Mouse (Mus musculus): ENCODE measurements around the gene Pllp. TPM values are rescaled to one million over a fixed set of nuclear protein-coding genes. Genes with fewer than 3 reads are reported as not detected.

Pllp gene
- polyA plus RNA-seq, 1 experiment from 2014 or later, result not detected

DNA sequence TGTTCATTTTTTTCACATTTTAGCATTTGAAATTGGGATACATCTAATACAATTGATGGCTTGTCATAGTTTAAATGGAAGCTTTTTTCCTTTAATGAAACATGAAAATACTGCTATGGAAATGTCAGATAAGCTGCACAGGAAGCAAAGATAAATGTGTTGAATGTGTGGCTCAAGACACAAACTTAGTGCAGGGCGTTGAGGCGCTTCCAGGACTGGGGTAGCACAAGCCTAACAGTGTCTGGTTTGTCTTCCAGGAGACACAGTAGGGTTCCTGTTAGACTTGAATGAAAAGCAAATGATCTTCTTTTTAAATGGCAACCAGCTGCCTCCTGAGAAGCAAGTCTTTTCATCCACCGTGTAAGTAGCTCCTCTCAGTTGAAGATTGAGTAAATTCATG is 46.6 kb downstream of the Pllp start:
- 64% methylated on average over 3 of the region's 3 CpGs for WGBS
- ATAC-seq (ENCODE audit: insufficient number of reproducible peaks, low FRiP score), result no peak
- H3K4me1 ChIP-seq (replicated peaks), result no peaks in the 10 kb centered on the region

DNA sequence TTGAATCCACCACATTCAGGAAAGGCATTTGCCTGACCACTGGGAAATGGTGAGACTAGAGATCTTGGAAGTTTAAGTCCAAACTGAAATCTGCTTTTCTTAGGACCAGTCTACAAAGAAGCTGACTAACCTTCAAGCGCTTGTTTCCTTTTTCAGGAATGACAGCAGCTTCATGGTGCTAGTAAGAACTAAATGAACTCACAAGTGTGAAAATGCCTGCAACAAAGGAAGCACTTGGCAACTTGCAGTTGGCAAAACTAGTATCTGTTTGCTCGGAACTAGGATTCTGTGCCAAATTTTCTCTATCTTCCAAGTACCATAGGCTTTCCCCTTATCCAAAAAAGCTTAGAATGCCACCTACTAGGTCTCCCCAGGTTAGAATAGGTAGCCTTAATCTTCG is 49.9 kb downstream of the Pllp start:
- no peak overlapping the region for H3K4me3 ChIP-seq
- WGBS, result 86% methylated on average over 3 of the region's 3 CpGs
- no peak overlapping the region for H3K9ac ChIP-seq
- H3K9me3 ChIP-seq (replicated peaks), result no peaks in the 10 kb centered on the region
- no peaks in the 10 kb centered on the region for H3K27me3 ChIP-seq (replicated peaks)
- no peak overlapping the region for H3K4me2 ChIP-seq
- H3K36me3 ChIP-seq, result peaks cover 57% of the 10 kb centered on the region
- H3K27ac ChIP-seq (ENCODE audit: poor library complexity, severe bottlenecking), result no peak overlapping the region
- no peak for ATAC-seq (ENCODE audit: insufficient number of reproducible peaks, low FRiP score)
- no peaks in the 10 kb centered on the region for H3K4me1 ChIP-seq (replicated peaks)

More for the DNA sequence above, 46.6 kb downstream of the Pllp start:
- Histone ChIP-seq H3K4me3 (no peak overlapping the region), H3K27me3 (replicated peaks) (no peaks in the 10 kb centered on the region), H3K4me2 (no peak overlapping the region), H3K27ac (ENCODE audit: poor library complexity, severe bottlenecking) (no peak overlapping the region), H3K9ac (no peak overlapping the region), H3K36me3 (peaks cover 68% of the 10 kb centered on the region), H3K9me3 (replicated peaks) (no peaks in the 10 kb centered on the region)

DNA sequence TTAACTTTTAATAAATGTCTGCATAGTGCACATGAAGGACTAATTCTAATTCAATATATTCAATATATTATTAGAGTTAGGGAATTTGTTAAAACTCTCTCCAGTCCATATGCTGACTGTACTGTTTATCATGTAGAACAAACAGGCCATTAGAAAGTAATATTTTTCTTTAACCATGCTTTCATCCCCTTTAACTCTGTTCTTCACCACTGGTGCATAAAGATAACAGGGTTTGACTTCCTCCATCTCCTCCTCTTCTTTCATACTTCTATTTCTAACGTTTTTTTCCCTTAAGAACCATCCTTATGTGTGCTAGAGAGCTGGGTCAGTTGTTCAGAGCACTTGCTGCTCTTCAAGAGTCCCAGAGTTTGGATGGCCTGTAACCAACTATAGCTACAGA is 50.9 kb downstream of the Pllp start:
- Histone ChIP-seq H3K9me3 (replicated peaks) (no peaks in the 10 kb centered on the region), H3K36me3 (peaks cover 60% of the 10 kb centered on the region), H3K9ac (no peak overlapping the region), H3K4me3 (no peak overlapping the region), H3K4me2 (no peak overlapping the region), H3K27ac (ENCODE audit: poor library complexity, severe bottlenecking) (no peak overlapping the region), H3K4me1 (replicated peaks) (no peaks in the 10 kb centered on the region), H3K27me3 (replicated peaks) (no peaks in the 10 kb centered on the region)
- 39% methylated on average over 1 of the region's 1 CpGs for WGBS
- no peak for ATAC-seq (ENCODE audit: insufficient number of reproducible peaks, low FRiP score)

DNA sequence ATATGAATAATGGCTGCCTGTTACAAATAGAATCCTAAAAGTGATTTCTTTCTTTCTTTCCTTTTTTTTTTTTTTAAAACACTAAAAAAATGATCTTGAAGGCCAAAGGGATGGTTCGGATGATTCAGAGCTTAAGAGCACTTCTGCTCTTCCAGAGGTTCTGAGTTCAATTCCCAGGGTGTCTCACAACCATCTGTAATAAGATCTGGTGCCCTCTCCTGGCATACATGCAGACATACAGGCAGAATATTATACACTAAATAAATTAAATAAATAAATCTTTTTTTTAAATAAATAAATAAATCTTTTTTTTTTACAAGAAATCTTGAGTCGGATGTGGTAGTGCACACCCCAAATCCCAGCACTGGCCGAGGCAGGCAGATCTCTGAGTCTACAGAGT is 54.1 kb downstream of the Pllp start:
- Histone ChIP-seq H3K9ac (no peak overlapping the region), H3K36me3 (peaks cover 70% of the 10 kb centered on the region), H3K4me3 (no peak overlapping the region), H3K27me3 (replicated peaks) (no peaks in the 10 kb centered on the region), H3K4me1 (replicated peaks) (no peaks in the 10 kb centered on the region), H3K9me3 (replicated peaks) (no peaks in the 10 kb centered on the region), H3K4me2 (no peak overlapping the region), H3K27ac (ENCODE audit: poor library complexity, severe bottlenecking) (no peak overlapping the region)
- no peak for ATAC-seq (ENCODE audit: insufficient number of reproducible peaks, low FRiP score)
- WGBS, result 90% methylated on average over 3 of the region's 3 CpGs

DNA sequence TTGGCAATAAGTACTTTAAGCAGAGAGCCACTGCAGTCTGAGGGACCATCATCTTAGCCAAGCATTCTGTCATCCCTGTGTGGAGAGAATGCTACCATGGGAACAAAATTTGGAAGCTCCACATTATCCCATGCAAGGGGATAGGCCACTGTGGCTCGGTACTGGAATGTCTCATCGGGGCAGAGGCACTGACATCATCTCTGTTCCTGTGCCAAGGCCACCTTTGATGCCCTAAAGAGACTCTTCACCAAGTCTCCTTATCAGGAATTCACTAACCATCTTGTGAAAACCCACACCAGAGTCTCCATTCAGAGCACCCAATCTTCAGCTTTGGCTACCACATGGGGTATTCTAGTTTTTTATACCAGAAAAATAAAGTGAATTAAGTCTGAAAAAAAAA is 54.9 kb downstream of the Pllp start:
- H3K9ac ChIP-seq, result no peak overlapping the region
- H3K9me3 ChIP-seq (replicated peaks), result no peaks in the 10 kb centered on the region
- H3K4me1 ChIP-seq (replicated peaks), result no peaks in the 10 kb centered on the region
- no peak for ATAC-seq (ENCODE audit: insufficient number of reproducible peaks, low FRiP score)
- H3K27ac ChIP-seq (ENCODE audit: poor library complexity, severe bottlenecking), result no peak overlapping the region
- H3K4me3 ChIP-seq, result no peak overlapping the region
- peaks cover 70% of the 10 kb centered on the region for H3K36me3 ChIP-seq
- H3K27me3 ChIP-seq (replicated peaks), result no peaks in the 10 kb centered on the region
- WGBS, result 79% methylated on average over 2 of the region's 2 CpGs
- H3K4me2 ChIP-seq, result no peak overlapping the region

DNA sequence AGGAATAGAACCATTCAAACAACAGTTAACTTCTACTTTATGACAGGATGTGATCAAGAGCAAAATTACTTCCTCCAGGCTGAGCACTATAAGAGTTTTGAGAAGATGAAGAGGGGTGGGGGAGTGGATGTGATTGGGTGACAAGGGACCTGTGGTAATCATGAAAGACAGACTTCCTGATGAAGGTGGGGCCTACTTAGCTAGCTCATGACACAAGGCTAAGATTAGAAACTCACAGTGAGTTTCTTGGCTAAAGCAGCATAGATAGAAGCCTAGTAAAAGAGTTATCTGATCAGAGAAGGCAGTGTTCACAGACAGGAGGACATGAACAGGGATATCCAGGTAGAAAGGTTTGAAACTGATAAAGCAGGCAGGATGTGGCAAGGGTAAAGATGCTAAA is 61.9 kb downstream of the Pllp start:
- H3K9ac ChIP-seq, result no peak overlapping the region
- H3K27ac ChIP-seq (ENCODE audit: poor library complexity, severe bottlenecking), result no peak overlapping the region
- H3K36me3 ChIP-seq, result peaks cover 72% of the 10 kb centered on the region
- H3K4me1 ChIP-seq (replicated peaks), result no peaks in the 10 kb centered on the region
- H3K4me2 ChIP-seq, result no peak overlapping the region
- H3K27me3 ChIP-seq (replicated peaks), result no peaks in the 10 kb centered on the region
- no peaks in the 10 kb centered on the region for H3K9me3 ChIP-seq (replicated peaks)
- H3K4me3 ChIP-seq, result no peak overlapping the region
- ATAC-seq (ENCODE audit: insufficient number of reproducible peaks, low FRiP score), result no peak

DNA sequence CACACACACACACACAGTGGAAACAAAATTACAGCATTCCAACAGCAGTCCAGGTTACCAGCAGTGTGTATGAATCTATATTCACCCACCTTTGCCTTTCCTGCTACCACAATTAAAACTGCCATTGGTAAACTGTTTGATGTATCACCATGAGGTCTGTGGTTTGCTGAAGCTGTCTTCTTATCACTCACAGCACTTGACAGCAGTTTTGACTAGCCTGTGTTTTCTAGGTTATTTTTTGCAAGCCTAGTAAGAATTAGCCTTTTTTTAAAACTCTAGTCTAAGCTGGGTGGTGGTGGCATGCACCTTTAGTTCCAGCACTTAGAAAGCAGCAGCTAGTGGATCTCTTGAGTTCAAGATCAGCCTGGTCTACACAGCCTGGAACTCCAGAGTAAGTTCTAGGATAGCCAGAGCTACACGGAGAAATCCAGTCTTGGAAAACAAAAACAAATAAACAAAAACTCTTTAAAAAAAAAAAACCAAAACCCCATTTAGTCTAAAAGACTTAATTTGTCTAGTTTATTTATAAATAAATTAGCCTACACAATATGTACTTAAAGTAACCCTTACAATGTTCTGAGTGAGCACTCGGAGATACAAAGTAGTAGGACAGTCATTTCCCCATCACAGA is 62.4 kb downstream of the Pllp start:
- Histone ChIP-seq H3K9ac (no peak overlapping the region), H3K9me3 (replicated peaks) (no peaks in the 10 kb centered on the region), H3K36me3 (peaks cover 69% of the 10 kb centered on the region), H3K4me1 (replicated peaks) (no peaks in the 10 kb centered on the region), H3K27me3 (replicated peaks) (no peaks in the 10 kb centered on the region), H3K4me3 (no peak overlapping the region), H3K4me2 (no peak overlapping the region), H3K27ac (ENCODE audit: poor library complexity, severe bottlenecking) (no peak overlapping the region)
- no peak for ATAC-seq (ENCODE audit: insufficient number of reproducible peaks, low FRiP score)
- WGBS, result 81% methylated on average over 2 of the region's 2 CpGs

Other genes with a start within 250 kb of the Pllp start
- gene Cpne2, start 163.3 kb downstream of the Pllp start, polyA plus RNA-seq (2016; fragmentation: Nextera tagmentation; extraction: Ambion mirVana), result 7.0 and 7.7 TPM in 2 replicates
- gene Rspry1, start 94.3 kb downstream of the Pllp start, polyA plus RNA-seq (2016; fragmentation: Nextera tagmentation; extraction: Ambion mirVana), result 25.4 and 26.0 TPM in 2 replicates
- gene Fam192a, start 94.3 kb downstream of the Pllp start, polyA plus RNA-seq (2016; fragmentation: Nextera tagmentation; extraction: Ambion mirVana), result 44.9 and 48.1 TPM in 2 replicates
- 129 and 142 TPM in 2 replicates for gene Arl2bp, start 29.7 kb downstream of the Pllp start, polyA plus RNA-seq (2016; fragmentation: Nextera tagmentation; extraction: Ambion mirVana)
- gene Ccl22, start 49.3 kb upstream of the Pllp start, polyA plus RNA-seq (2016; fragmentation: Nextera tagmentation; extraction: Ambion mirVana), result not detected in 2 replicates
- gene Cx3cl1, start 75.7 kb upstream of the Pllp start, polyA plus RNA-seq (2016; fragmentation: Nextera tagmentation; extraction: Ambion mirVana), result 13.1 and 15.2 TPM in 2 replicates
- 0.75 TPM in 1 of 2 replicates, not detected in the other for gene Ccl17, start 114.2 kb upstream of the Pllp start, polyA plus RNA-seq (2016; fragmentation: Nextera tagmentation; extraction: Ambion mirVana)
- 118 and 121 TPM in 2 replicates for gene Coq9, start 142.0 kb upstream of the Pllp start, polyA plus RNA-seq (2016; fragmentation: Nextera tagmentation; extraction: Ambion mirVana)
- gene Ciapin1, start 142.1 kb upstream of the Pllp start, polyA plus RNA-seq (2016; fragmentation: Nextera tagmentation; extraction: Ambion mirVana), result 102 and 109 TPM in 2 replicates
- 122 and 126 TPM in 2 replicates for gene Polr2c, start 161.2 kb upstream of the Pllp start, polyA plus RNA-seq (2016; fragmentation: Nextera tagmentation; extraction: Ambion mirVana)
- gene Dok4, start 180.1 kb upstream of the Pllp start, polyA plus RNA-seq (2016; fragmentation: Nextera tagmentation; extraction: Ambion mirVana), result 53.3 and 54.2 TPM in 2 replicates
- gene Ccdc102a, start 221.8 kb upstream of the Pllp start, polyA plus RNA-seq (2016; fragmentation: Nextera tagmentation; extraction: Ambion mirVana), result 26.2 and 28.2 TPM in 2 replicates
- 0.09 TPM in 1 of 2 replicates, not detected in the other for gene Adgrg5, start 227.4 kb upstream of the Pllp start, polyA plus RNA-seq (2016; fragmentation: Nextera tagmentation; extraction: Ambion mirVana)